Mouse (Mus musculus): Measurements from ENCODE around the gene Lman1l. TPM values are rescaled to one million over a fixed set of nuclear protein-coding genes. Genes with fewer than 3 reads are reported as not detected.
A peak's percentile ranks its signal among the peaks of the same experiment; 100 is the strongest.

Lman1l gene
- polyA plus RNA-seq, 1 experiment: 0.03 TPM

DNA sequence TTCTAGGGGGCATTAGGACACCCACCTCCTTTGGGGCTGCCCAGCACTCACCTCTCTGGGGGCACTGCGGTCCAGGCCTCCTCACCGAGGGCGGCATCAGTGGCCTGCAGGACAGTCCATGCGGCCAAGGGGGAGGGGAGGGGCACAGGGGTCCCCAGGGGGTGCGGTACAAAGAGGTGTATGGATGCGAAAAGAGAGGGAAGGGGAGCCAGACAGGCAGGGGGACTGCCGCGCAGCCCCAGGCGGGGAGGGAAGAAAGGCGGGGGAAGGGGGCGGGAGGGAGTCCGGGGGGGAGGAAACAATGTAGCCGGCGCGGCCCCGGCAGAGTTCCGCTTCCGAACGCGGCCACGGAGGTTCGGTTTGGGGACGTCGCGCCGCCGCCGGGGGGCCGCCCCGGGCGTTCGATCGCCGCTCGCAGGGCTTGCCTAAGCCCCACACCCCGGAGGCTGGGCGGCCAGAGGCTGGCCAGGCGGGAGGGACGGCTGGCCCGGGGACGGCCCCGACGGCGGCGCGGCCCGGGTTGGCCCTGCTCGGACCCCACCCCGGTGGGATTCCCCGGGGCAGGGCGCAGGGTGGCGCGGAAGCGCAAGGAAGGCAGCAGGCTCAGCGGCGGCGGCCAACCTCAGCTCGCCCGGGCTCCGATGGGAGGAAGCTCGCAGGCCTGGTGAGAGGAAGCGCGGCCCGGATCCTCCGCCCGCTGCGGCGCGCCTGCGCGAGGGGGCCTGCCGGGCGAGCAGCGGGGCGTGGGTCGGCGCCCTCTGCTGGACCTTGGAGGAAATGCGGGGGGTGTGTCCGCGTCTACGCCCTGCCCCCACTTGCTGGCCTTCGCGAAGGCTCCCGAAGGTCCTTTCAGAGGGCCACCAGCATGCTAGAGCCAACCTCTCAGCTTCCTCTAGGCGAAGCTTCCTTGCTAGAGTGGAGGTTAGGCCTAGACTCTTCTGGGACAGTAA, 24.6 kb upstream of the Lman1l start:
- DNase-seq (ENCODE audit: low spot score): peak; percentile 95

DNA sequence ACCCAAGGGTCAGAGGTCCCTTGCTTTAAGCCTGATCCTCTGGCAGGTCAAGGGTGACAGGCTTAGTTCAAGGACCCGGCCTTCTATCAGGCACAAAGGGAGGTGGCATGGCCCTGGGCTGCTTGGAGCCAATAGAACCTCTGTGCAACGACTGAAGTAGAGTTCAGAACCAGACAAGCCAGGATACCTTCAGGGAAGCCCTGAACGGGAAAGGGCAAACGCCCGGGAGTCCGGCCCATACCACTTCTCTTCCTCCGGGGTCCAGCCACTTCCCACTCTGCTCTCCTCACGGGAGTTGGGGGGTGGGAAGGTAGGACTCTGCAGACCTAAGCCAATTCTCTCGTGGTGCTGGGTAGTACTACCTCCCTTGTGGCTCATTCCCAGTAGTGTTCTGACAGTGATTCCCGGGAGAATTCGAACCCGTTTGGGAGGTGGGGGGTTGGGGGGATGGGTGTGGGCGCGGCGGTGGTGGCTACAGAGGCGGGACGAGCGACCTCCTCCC, 23.9 kb upstream of the Lman1l start:
- DNase-seq (ENCODE audit: low spot score): no peak

DNA sequence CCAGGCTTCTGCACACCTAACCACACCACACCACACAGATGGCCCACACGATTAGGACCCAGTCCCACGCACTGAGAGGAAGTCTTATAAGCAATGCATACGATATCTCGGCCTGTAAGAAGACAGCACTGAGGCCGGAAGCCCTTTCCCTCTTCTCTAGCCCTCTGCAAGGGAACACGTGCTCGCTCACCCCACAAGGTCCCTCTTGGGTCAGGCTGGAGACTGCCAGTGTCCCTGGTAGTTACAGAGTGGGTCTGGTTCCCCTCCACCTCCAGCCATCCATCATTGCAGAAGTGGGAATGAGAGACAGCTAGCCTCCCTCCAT, 23.2 kb upstream of the Lman1l start:
- DNase-seq (ENCODE audit: low spot score): no peak

DNA sequence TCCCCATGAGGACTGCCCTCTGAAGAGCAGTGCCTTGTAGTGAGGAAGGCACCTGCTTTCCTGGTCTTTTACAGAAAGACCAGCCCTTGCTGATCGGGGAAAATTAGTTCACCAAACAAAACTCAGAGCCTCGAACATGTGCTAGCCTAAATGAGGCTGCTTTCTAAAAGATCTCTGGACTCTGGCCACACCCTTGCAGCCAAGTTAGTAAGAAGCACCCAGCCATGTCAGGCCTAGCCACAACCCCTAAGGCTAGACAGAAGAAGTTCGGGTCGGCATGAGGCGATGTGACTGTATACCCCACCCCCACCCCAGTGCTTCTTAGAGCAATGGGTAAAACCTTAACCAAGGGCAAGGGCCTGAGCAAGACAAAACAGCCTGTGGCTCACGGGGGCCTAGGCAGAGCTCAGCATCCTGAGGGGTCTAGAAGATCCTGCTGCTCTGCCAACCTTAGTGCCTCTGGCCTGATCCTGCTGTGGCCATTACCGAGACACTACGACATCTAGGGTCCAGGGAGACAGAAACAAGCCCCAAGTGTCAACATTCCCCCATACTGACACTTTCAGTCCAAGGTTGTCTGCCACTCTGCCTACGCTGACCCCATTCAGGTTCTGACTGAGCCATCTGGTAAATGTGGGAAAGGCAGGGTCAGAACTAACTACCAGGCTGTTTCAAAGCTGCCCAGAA, 22.7 kb upstream of the Lman1l start:
- no peak for DNase-seq (ENCODE audit: low spot score)

DNA sequence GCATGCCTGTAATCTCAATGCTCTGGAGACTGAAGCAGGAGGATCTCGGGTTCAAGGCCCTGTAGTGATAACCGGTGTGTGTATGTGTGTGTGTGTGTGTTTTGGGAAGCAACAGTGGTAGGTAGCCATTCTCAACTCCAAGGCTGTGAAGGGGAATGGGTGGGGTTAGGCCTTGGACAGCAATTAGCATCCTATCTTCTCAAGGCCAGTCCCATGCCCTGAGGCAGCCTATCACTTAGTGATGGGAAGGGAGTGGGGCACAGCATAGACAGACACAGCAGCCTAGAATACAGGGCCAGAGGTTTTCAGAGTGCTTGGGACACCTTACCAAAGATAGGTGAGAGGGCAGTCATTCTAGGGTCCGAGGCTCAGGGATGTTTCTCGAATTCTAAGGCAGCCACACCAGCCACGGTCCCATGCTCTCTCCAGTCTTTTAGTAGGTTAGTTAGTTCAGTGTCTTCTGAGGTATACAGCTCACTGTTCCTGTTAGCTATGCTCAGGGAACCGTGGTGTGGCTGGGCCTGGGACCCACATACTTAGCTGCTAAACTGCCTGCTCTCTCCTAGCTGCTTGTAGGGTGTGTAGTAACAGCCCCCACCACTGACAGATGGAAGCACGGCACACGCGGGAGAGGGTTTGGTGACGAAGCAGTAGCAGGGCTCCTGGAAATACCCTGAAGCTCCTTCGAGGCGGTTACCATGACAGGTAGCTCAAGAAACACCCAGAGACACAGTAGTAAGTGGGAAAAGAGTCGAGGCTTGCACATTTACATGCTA, 21.4 kb upstream of the Lman1l start:
- DNase-seq (ENCODE audit: low spot score): no peak

DNA sequence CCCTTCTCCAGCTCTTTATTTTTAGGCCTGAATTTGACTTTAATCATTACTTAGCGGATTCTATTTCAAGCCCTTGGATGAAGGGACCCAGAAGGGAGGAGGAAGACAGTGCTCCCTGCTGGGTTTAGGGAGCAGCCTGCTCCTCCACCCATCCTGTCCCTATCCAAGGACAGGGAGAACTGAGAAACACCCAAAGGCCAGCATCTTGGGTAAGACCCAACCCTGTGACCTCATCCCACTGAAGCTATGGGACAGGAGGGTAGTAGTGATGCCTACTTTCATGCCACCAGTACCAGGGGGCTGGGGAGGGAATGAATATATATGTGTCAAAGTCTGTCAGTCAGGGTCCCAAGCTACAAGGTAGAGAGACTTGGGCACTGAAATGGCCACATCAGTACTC, 20.4 kb upstream of the Lman1l start:
- DNase-seq (ENCODE audit: low spot score): no peak

GRCm38 (mm10) chr9:57640384-57640783, 19.8 kb upstream of the Lman1l start:
- no peak for DNase-seq (ENCODE audit: low spot score)

- DNase-seq (ENCODE audit: low spot score): no peak
These were observed 19.2 kb upstream of the Lman1l start for GRCm38 (mm10) chr9:57639661-57640328.

DNA sequence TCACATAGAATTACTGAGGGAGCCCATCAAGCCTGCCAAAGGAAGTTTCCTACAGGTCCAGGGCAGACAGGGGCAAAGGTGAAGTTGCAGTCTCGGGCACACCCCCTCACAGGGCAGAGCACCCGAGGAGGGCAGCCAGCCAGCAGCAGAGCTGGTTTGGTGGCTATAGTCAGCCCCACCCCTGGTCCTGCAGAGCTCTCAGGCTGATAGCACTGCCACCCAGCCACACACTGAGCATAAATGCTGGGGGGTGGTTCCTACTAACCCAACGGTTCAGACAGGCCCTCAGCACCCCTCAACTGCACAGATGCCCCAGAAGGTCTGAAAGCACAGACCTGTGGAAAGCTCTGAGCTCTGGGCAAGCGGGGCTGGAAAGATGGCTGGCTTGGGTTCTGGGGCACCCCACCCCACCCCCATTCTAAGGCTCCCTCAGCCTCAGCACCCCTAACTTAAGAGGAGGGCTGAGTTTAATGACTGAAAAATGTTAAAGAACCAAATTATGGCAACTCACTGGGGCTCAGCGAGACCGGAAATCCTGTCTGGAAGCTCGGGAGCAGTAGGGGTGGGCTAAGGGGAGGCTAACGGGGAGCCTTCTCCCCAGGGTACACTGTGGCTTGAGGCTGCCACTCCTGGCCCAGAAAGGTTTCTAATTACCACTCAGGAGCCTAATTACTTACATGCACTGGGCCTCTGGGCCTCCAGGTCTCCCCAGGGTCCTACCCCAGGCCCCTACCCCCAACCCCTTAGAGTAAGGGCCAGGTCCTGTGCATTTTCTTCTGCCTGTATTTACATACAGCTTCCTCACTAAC, 18.3 kb upstream of the Lman1l start:
- DNase-seq (ENCODE audit: low spot score): peak; percentile 54

- no peak for DNase-seq (ENCODE audit: low spot score)
These were observed 17.3 kb upstream of the Lman1l start for GRCm38 (mm10) chr9:57637741-57638322.

DNA sequence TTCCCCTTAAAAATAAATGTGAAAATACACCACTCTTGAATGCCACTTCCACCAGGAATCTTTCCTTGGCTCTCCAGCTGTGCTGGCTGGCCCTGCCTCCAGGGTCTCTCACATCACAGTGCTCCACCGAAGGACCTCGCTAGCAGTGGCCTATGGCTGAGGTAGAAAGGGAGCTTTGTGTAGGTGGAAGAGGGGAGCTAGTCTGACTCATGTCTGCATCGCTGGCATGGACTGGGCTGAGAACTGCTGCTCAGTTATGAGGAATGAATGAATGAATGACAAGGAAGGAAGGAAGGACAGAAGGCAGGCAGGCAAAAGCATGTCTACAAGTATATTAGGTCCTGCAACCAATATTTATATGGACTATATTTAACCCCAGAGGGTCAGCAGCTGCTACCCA, 16.7 kb upstream of the Lman1l start:
- no peak for DNase-seq (ENCODE audit: low spot score)

DNA sequence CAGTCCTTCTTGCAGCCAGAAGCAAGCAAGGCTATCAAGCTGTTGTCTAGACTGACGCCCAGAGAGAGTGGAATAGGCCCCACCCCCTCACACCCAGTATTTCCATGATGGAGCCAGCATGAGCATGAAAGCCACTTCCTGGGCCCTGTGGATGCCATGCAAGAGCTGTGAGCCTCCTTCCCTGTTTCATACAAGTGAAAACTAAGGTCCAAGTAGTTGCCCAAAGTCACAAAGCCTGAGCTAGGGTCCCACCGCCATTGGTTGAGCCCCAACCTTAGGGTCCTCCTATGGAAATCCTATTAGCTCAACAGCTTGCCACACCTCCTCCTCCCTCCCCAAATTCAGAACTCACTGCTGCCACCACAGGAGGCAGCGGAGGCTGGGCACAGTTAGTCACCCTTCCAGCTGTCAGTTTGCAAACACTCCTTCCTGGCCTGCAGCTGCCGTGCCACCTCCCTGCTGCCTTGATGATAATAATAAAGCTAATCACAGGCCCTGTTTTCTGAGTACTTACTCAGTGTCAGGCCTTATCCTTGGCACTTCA, 13.0 kb upstream of the Lman1l start:
- no peak for DNase-seq (ENCODE audit: low spot score)

DNA sequence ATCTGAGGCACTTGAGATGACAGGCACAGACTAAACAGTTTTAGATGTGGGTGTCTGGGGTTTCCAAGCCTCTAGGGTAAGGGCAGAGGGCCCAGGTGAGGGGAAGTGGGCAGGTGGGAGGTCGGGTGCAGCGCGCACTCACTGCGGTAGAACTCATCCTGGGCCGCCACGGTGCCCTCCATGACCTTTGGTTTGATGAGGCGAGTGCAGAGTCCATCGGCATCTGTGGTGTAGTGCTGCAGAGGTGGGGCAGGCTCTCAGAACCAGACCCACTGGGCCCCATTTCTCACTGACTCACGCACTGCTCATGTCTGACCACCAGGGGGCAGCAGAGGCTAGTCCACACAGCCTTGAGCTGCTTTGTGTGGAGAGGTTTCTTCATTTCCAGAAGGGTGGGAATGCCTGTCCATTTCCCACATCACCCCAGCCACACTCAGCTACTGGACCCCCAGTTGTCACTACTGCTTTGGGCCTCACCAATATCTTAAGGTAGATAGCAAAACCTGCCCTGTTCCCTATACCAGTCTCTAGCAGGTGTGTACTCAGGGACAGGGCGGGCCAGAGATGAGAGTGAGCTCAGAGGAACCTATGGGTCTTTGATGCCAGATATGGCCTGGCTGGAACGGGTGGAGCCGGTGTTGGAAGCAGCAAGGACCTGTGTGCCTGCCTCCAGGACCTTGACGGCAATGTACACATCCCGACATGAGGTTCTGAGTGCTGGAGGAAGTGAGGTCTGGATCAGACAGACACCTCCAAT, 8.7 kb upstream of the Lman1l start:
- peak; percentile 75 for DNase-seq (ENCODE audit: low spot score)

DNA sequence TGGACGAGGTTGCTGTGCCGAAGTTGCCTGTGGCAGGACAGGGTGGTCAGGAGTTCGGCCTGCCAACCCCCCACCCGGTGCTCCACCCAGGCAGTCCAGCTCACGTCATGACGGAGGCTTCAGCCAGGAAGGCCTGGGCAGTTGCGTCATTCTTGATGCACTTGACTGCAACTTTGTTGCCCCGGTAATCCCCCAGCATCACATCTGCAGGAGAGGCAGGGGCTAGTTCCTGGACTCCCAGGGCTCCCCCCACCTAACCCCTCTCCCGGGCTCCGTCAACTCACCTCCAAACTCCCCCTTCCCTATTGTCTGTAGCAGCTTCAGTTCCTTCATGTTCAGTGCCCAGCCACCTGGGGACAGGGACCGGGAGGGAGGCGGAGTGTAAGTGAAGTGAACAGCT, 8.1 kb upstream of the Lman1l start:
- no peak for DNase-seq (ENCODE audit: low spot score)

DNA sequence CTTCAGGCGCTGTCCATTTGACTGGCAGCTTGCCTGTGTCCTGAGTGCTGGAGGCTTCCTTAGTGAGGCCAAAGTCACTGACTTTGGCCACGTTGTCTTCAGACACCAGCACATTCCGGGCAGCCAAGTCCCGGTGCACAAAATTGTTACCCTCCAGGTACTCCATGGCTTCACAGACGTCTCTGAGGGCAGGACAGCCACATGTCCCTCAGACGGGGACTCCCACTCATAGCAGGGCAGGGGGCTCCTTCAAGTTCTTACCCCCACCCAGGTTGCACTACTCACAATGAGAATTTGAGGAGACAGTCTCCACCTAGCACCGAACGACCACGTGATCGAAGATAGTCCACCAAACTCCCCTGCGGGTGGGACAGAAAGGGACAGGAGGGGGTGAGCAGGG, 7.3 kb upstream of the Lman1l start:
- DNase-seq (ENCODE audit: low spot score): no peak

DNA sequence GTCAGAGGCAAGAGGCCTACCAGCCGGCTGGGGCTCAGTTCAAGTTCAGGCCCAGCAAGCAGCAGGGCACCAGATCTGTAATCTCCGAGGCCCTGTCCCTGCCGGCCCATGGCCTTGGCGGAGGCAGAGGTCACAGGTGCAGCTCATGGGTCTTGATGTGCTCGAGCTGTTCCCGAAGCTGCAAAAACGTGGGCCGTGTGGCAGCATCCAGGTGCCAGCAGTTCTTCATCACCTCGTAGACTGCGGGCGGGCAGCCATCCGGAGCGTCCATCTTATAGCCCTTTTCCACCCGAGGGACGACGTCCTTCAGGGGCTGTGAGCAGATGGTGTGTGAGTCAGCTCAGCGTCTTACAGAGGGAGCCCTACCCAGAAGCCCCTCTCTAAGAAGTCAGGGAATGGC, 6.6 kb upstream of the Lman1l start:
- no peak for DNase-seq (ENCODE audit: low spot score)

GRCm38 (mm10) chr9:57625674-57626500, 5.3 kb upstream of the Lman1l start:
- DNase-seq (ENCODE audit: low spot score): no peak

- no peak for DNase-seq (ENCODE audit: low spot score)
These were observed 3.7 kb upstream of the Lman1l start for GRCm38 (mm10) chr9:57624295-57624694.

DNA sequence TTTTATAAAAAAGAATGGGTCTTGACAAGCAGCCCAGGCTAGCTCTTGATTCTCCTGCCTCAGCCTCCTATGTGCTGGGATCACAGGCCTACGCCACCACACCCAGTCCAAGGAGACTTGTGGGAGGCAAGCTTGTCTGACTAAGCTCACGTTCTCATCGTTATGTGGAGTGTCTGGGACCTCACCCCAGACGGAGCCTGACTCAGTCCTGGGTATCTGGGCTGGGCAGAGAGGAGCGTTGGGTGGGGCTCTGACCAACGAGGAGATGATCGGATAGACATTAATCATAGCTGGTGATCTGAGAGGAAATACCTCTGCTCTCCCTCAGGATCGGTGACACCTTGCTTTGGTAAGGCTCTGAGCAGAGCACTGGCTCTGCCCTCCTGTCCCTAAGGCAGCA, 1.7 kb downstream of the Lman1l start:
- DNase-seq (ENCODE audit: low spot score): no peak
